ENCODE assay signal across 8 mouse cellular contexts in the genomic region with DNA sequence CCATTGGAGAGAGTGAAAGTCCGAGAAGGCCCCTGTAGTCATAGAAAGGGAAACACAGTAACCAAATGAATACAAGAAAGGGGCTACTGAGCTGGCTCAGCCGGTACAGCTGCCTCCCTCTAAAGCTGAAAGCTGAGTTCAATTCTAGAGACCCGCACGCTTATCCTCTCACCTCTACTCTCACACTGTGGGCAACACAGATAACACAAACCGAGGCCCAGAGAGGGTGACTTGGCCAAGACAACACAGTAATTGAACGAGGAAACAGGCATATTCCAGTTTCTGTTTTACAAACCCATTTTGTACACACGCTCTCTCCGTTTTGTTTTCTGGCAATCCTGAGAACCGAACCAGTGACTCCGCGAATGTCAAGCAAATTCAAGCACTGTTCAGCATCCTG. TPM values are rescaled to one million over a fixed set of nuclear protein-coding genes. Genes with fewer than 3 reads are reported as not detected.
DNase-seq lines count a peak whose midpoint lies in the region; ATAC-seq and TF ChIP-seq lines count a peak whose summit lies in the region.
"Had no signal": no experiment of that assay in that cellular context is flagged by ENCODE, and none has a peak within 500 bp of the region (broad histone marks: within the 10 kb centered on the region; RNA-seq: fewer than 3 reads in every experiment).

No protein-coding gene starts in this region.

- H3K79me2 ChIP-seq in CH12.LX (replicated peaks; ENCODE audit: control insufficient read depth, extremely low read depth, insufficient read depth, poor library complexity, severe bottlenecking) = peaks cover 27% of the 10 kb centered on the region

- TF ChIP-seq EP300 in CH12.LX (IDR thresholded peaks at IDR 0.05; ENCODE audit: low read length) = no peak
- no peak; the same call in 1 of the 2 replicates for TF ChIP-seq EP300 in liver, embryonic 14.5 days (IDR thresholded peaks at IDR 0.05; ENCODE audit: low read depth)

- TF ChIP-seq CTCF in CH12.LX (conservative IDR thresholded peaks at IDR 0.05 in 1 of 2, IDR thresholded peaks at IDR 0.05 in 1 of 2; ENCODE audit: low read depth in 2 of 2, low read length in 2 of 2) = no peak
- no peak for TF ChIP-seq CTCF in liver, embryonic 14.5 days (IDR thresholded peaks at IDR 0.05; ENCODE audit: low read depth)

- H3K27ac ChIP-seq in CH12.LX (ENCODE audit: insufficient read depth, low read depth) = no peak overlapping the region
- no peak overlapping the region for H3K27ac ChIP-seq in ES-E14 (ENCODE audit: insufficient read depth, low read depth, low read length, poor library complexity, severe bottlenecking)
- no peak overlapping the region for H3K27ac ChIP-seq in forebrain, embryonic 15.5 days (replicated peaks)
- H3K27ac ChIP-seq in liver, embryonic 14.5 days = peak overlapping the region; percentile 75

- WGBS in forebrain, embryonic 15.5 days = 86% methylated on average over 11 of the region's 11 CpGs
- 33% methylated on average over 11 of the region's 11 CpGs for WGBS in liver, embryonic 14.5 days (ENCODE audit: insufficient replicate concordance)

- no peak for TF ChIP-seq POLR2A in CH12.LX (IDR thresholded peaks at IDR 0.05; ENCODE audit: low read depth, low read length)

- peak overlapping the region; percentile 85 for H3K4me2 ChIP-seq in CH12.LX (ENCODE audit: insufficient read depth, low read depth, poor library complexity, severe bottlenecking)
- peak overlapping the region; percentile 91 for H3K4me2 ChIP-seq in forebrain, embryonic 15.5 days (replicated peaks)
- peak overlapping the region; percentile 80 for H3K4me2 ChIP-seq in liver, embryonic 14.5 days (ENCODE audit: low read depth)

- peaks cover 9 to 41% of the 10 kb centered on the region in 2 experiments for H3K36me3 ChIP-seq in CH12.LX (replicated peaks in 1 of 2; ENCODE audit: control insufficient read depth in 1 of 2, insufficient read depth in 1 of 2, low read length in 1 of 2)
- peaks cover 14% of the 10 kb centered on the region; the same call in 1 of the 2 replicates for H3K36me3 ChIP-seq in ES-E14 (ENCODE audit: control insufficient read depth, insufficient read depth, low read length, poor library complexity, severe bottlenecking)
- no peaks in the 10 kb centered on the region; the same call in 1 of the 2 replicates for H3K36me3 ChIP-seq in forebrain, embryonic 15.5 days
- peaks cover 2% of the 10 kb centered on the region for H3K36me3 ChIP-seq in liver, embryonic 14.5 days (replicated peaks; ENCODE audit: control insufficient read depth, insufficient read depth, low read depth)

- ATAC-seq in forebrain, embryonic 15.5 days (replicated peaks) = no peak
- ATAC-seq in liver, embryonic 14.5 days (ENCODE audit: insufficient read depth) = peak; percentile 53
- ATAC-seq in CD4-positive, CD25-positive, alpha-beta regulatory T cell, adult 4 months = no peak
- no peak for ATAC-seq in frontal cortex, adult (ENCODE audit: low TSS enrichment)

- no peak for DNase-seq in CH12.LX (ENCODE audit: extremely low read depth)
- DNase-seq in ES-E14 (ENCODE audit: low read depth, low spot score) = no peak
- peak; percentile 39 to 55 (median 45) for DNase-seq in liver, embryonic 14.5 days (ENCODE audit: low read depth in 3 of 3, low spot score in 3 of 3)
- DNase-seq in adrenal gland, postnatal 10 days = no peak

- in situ Hi-C loops in CH12.LX (cut with MboI; ENCODE audit: low pct_ligation_motif_present, low pct_unique_long_range_greater_than_20kb, low sequenced_read_pairs) (loop anchor here (25.0 kb wide), 1 partner anchor 213 kb away; no protein-coding TSS in a partner anchor), ES-E14 (cut with MboI; ENCODE audit: low sequenced_read_pairs in 2 of 2, unreplicated experiment in 2 of 2) (no loop called here)

- dilution Hi-C loops in CH12.LX (cut with MboI; ENCODE audit: extremely low pct_ligation_motif_present, extremely low pct_unique_long_range_greater_than_20kb, low sequenced_read_pairs) = no loop called here

- peaks cover 22 to 60% of the 10 kb centered on the region in 2 experiments for H3K4me1 ChIP-seq in CH12.LX (ENCODE audit: control insufficient read depth in 1 of 2, insufficient read depth in 2 of 2)
- peaks cover 0 to 2% of the 10 kb centered on the region in 2 experiments; a peak in 1 of 4 replicates for H3K4me1 ChIP-seq in ES-E14 (ENCODE audit: control insufficient read depth in 2 of 2, insufficient read depth in 2 of 2, low read length in 2 of 2, poor library complexity in 1 of 2)
- H3K4me1 ChIP-seq in forebrain, embryonic 15.5 days = peaks cover 49% of the 10 kb centered on the region
- H3K4me1 ChIP-seq in liver, embryonic 14.5 days (replicated peaks; ENCODE audit: control insufficient read depth in 2 of 2, insufficient read depth in 2 of 2, low read length in 1 of 2) = peaks cover 14 to 21% of the 10 kb centered on the region in 2 experiments; a peak in 3 of 4 replicates

- H3K27me3 ChIP-seq in CH12.LX (replicated peaks) = no peaks in the 10 kb centered on the region
- H3K27me3 ChIP-seq in forebrain, embryonic 15.5 days = no peaks in the 10 kb centered on the region
- H3K27me3 ChIP-seq in liver, embryonic 14.5 days (ENCODE audit: control insufficient read depth, insufficient read depth, low read length) = no peaks in the 10 kb centered on the region

- H3K9me3 ChIP-seq in CH12.LX (replicated peaks; ENCODE audit: low read length) (no peaks in the 10 kb centered on the region), ES-E14 (ENCODE audit: control insufficient read depth, insufficient read depth, low read depth, low read length) (no peaks in the 10 kb centered on the region)
- no peaks in the 10 kb centered on the region for H3K9me3 ChIP-seq in forebrain, embryonic 15.5 days
- no peaks in the 10 kb centered on the region for H3K9me3 ChIP-seq in liver, embryonic 14.5 days (ENCODE audit: control insufficient read depth, low read length)

- no peak for TF ChIP-seq RAD21 in CH12.LX (IDR thresholded peaks at IDR 0.05; ENCODE audit: low read depth, low read length)

- H3K9ac ChIP-seq in CH12.LX (ENCODE audit: insufficient read depth, low read depth) = peak overlapping the region; percentile 57
- peak overlapping the region; percentile 91 for H3K9ac ChIP-seq in ES-E14 (ENCODE audit: insufficient read depth, low read depth, low read length, poor library complexity, severe bottlenecking)
- H3K9ac ChIP-seq in forebrain, embryonic 15.5 days (replicated peaks) = 0 out of 2 replicates have a peak overlapping the region, but pooled peaks have one; percentile 77
- peak overlapping the region; percentile 70 for H3K9ac ChIP-seq in liver, embryonic 14.5 days (replicated peaks)

- H3K4me3 ChIP-seq in CH12.LX (replicated peaks in 1 of 3; ENCODE audit: low read depth in 2 of 3, low read length in 2 of 3, poor library complexity in 1 of 3) = peak overlapping the region; percentile 74 to 86 (median 76)
- H3K4me3 ChIP-seq in ES-E14 (ENCODE audit: insufficient read depth in 1 of 2, low read depth in 1 of 2, low read length in 2 of 2, poor library complexity in 1 of 2, severe bottlenecking in 1 of 2) = peak overlapping the region; percentile 82 to 86
- H3K4me3 ChIP-seq in forebrain, embryonic 15.5 days = peak overlapping the region; percentile 80
- H3K4me3 ChIP-seq in liver, embryonic 14.5 days (ENCODE audit: insufficient read depth in 1 of 2, low read depth in 2 of 2, low read length in 2 of 2) = peak overlapping the region; percentile 66 to 72

RNA-seq across cellular contexts. Expression of gene Polr3h, which starts 1.1 kb away (rescaled TPM):
- total RNA-seq in CH12.LX (2012; rRNA removed) = 59.3 and 64.9 TPM in 2 replicates
- total RNA-seq in CH12.LX (2014; rRNA removed) = 40.5 and 40.7 TPM in 2 replicates
- 153 and 224 TPM in 2 replicates for polyA plus RNA-seq in CH12.LX (2012; ENCODE audit: insufficient read length, low read depth)
- 72.4 and 83.7 TPM in 2 replicates for total RNA-seq in ES-E14 (2012; rRNA removed)
- 89.8 and 91.2 TPM in 2 replicates for polyA plus RNA-seq in forebrain, embryonic 15.5 days (2015; fragmentation: Nextera tagmentation; extraction: Ambion mirVana)
- 13.2 and 13.7 TPM in 2 replicates for polyA plus RNA-seq in liver, embryonic 14.5 days (2012; rRNA removed)
- polyA plus RNA-seq in liver, embryonic 14.5 days (2014; fragmentation: Nextera tagmentation; extraction: Ambion mirVana) = 68.3 and 77.5 TPM in 2 replicates
- polyA plus RNA-seq in CD4-positive, CD25-positive, alpha-beta regulatory T cell, adult 4 months (2017; shearing (Covaris generic)) = 10 to 100 TPM; 22.0 to 26.3 TPM
- 10 to 100 TPM; 15.5 to 19.1 TPM for total RNA-seq in adrenal gland, postnatal 10 days (2021)

RNA-seq across cellular contexts. Expression of gene Csdc2, which starts 11.6 kb away (rescaled TPM):
- total RNA-seq in CH12.LX (2012; rRNA removed) (0.08 and 0.13 TPM in 2 replicates), CH12.LX (2014; rRNA removed) (not detected in 2 replicates), ES-E14 (2012; rRNA removed) (1.2 TPM in 2 replicates)
- polyA plus RNA-seq in CH12.LX (2012; ENCODE audit: insufficient read length, low read depth) = 0.43 and 0.45 TPM in 2 replicates
- polyA plus RNA-seq in forebrain, embryonic 15.5 days (2015; fragmentation: Nextera tagmentation; extraction: Ambion mirVana) = 130 and 133 TPM in 2 replicates
- 0.45 and 0.70 TPM in 2 replicates for polyA plus RNA-seq in liver, embryonic 14.5 days (2012; rRNA removed)
- polyA plus RNA-seq in liver, embryonic 14.5 days (2014; fragmentation: Nextera tagmentation; extraction: Ambion mirVana) = 0.52 and 0.58 TPM in 2 replicates
- not detected for polyA plus RNA-seq in CD4-positive, CD25-positive, alpha-beta regulatory T cell, adult 4 months (2017; shearing (Covaris generic))
- total RNA-seq in adrenal gland, postnatal 10 days (2021) = 10 to 100 TPM; 16.9 to 27.9 TPM
- total RNA-seq: common myeloid progenitor, adult 5-6 weeks had no signal

RNA-seq across cellular contexts. Expression of gene Pmm1, which starts 35.8 kb away (rescaled TPM):
- total RNA-seq in CH12.LX (2012; rRNA removed) = 120 and 128 TPM in 2 replicates
- total RNA-seq in CH12.LX (2014; rRNA removed) = 48.3 and 51.8 TPM in 2 replicates
- polyA plus RNA-seq in CH12.LX (2012; ENCODE audit: insufficient read length, low read depth) = 140 and 153 TPM in 2 replicates
- 299 and 342 TPM in 2 replicates for total RNA-seq in ES-E14 (2012; rRNA removed)
- 82.5 and 84.5 TPM in 2 replicates for polyA plus RNA-seq in forebrain, embryonic 15.5 days (2015; fragmentation: Nextera tagmentation; extraction: Ambion mirVana)
- 22.6 and 23.4 TPM in 2 replicates for polyA plus RNA-seq in liver, embryonic 14.5 days (2012; rRNA removed)
- polyA plus RNA-seq in liver, embryonic 14.5 days (2014; fragmentation: Nextera tagmentation; extraction: Ambion mirVana) = 17.6 and 21.1 TPM in 2 replicates
- polyA plus RNA-seq in CD4-positive, CD25-positive, alpha-beta regulatory T cell, adult 4 months (2017; shearing (Covaris generic)) = 10 to 100 TPM; 11.4 to 14.4 TPM
- 10 to 100 TPM; 81.4 to 94.8 TPM for total RNA-seq in adrenal gland, postnatal 10 days (2021)

RNA-seq across cellular contexts. Expression of gene Aco2, which starts 52.8 kb away (rescaled TPM):
- total RNA-seq in CH12.LX (2012; rRNA removed) = 177 and 190 TPM in 2 replicates
- 150 and 161 TPM in 2 replicates for total RNA-seq in CH12.LX (2014; rRNA removed)
- polyA plus RNA-seq in CH12.LX (2012; ENCODE audit: insufficient read length, low read depth) = 205 and 222 TPM in 2 replicates
- total RNA-seq in ES-E14 (2012; rRNA removed) = 444 and 478 TPM in 2 replicates
- polyA plus RNA-seq in forebrain, embryonic 15.5 days (2015; fragmentation: Nextera tagmentation; extraction: Ambion mirVana) = 243 and 244 TPM in 2 replicates
- 74.9 and 85.0 TPM in 2 replicates for polyA plus RNA-seq in liver, embryonic 14.5 days (2012; rRNA removed)
- 72.1 and 80.6 TPM in 2 replicates for polyA plus RNA-seq in liver, embryonic 14.5 days (2014; fragmentation: Nextera tagmentation; extraction: Ambion mirVana)
- 100 to 1,000 TPM in 1 of 2 experiments, 10 to 100 TPM in 1; 94.3 to 166 TPM for polyA plus RNA-seq in CD4-positive, CD25-positive, alpha-beta regulatory T cell, adult 4 months (2017; shearing (Covaris generic))
- total RNA-seq in adrenal gland, postnatal 10 days (2021) = 1,000 to 10,000 TPM; 2,299 to 2,557 TPM

RNA-seq across cellular contexts. Expression of gene Phf5a, which starts 53.2 kb away (rescaled TPM):
- total RNA-seq in CH12.LX (2012; rRNA removed) (86.3 and 126 TPM in 2 replicates), CH12.LX (2014; rRNA removed) (116 and 137 TPM in 2 replicates), ES-E14 (2012; rRNA removed) (112 and 157 TPM in 2 replicates)
- 177 and 228 TPM in 2 replicates for polyA plus RNA-seq in CH12.LX (2012; ENCODE audit: insufficient read length, low read depth)
- 124 and 128 TPM in 2 replicates for polyA plus RNA-seq in forebrain, embryonic 15.5 days (2015; fragmentation: Nextera tagmentation; extraction: Ambion mirVana)
- 42.3 and 72.6 TPM in 2 replicates for polyA plus RNA-seq in liver, embryonic 14.5 days (2012; rRNA removed)
- 120 and 130 TPM in 2 replicates for polyA plus RNA-seq in liver, embryonic 14.5 days (2014; fragmentation: Nextera tagmentation; extraction: Ambion mirVana)
- polyA plus RNA-seq in CD4-positive, CD25-positive, alpha-beta regulatory T cell, adult 4 months (2017; shearing (Covaris generic)) = 100 to 1,000 TPM in 1 of 2 experiments, 10 to 100 TPM in 1; 89.8 to 111 TPM
- total RNA-seq in adrenal gland, postnatal 10 days (2021) = 10 to 100 TPM; 58.8 to 62.9 TPM

Comparison
In these comparisons a context has a peak if more than half of its experiments do, and no peak if none do; other contexts are left out.
1. DNase-seq: peak in liver, embryonic 14.5 days (3 of 3); none in CH12.LX (single experiment), ES-E14 (single experiment) and adrenal gland, postnatal 10 days (single experiment).
2. RNA of gene Csdc2, which starts 11.6 kb away (polyA plus RNA-seq): 130 to 133 TPM in forebrain, embryonic 15.5 days; 0.45 to 0.70 TPM in liver, embryonic 14.5 days, 0.43 to 0.45 TPM in CH12.LX and not detected in CD4-positive, CD25-positive, alpha-beta regulatory T cell, adult 4 months; every median in the first group is over 10 times any median in the second.
3. Peak in every context shown above with its lines, with median percentiles within 50 percentile points of each other: H3K4me2 ChIP-seq, H3K4me3 ChIP-seq and H3K9ac ChIP-seq.